Mouse (Mus musculus): ENCODE data around the gene Gm12216.

- TF ChIP-seq GATA1 (IDR thresholded peaks at IDR 0.05; ENCODE audit: low read length) = no peak
- no peak for TF ChIP-seq TAL1 (IDR thresholded peaks at IDR 0.05; ENCODE audit: low read length)
Observed at GRCm38 (mm10) chr11:53749306-53749705, 109.8 kb downstream of the Gm12216 start.

All from erythroblast, embryonic 14.5 days (primary cell).